Mouse (Mus musculus): Measurements from ENCODE around the gene As3mt.

Gene As3mt

GRCm38 (mm10) chr19:46690387-46690786 is 16.9 kb upstream of the As3mt start:
- CTCF ChIA-PET, result interaction anchor here in 2 of 4 experiments (0.6 to 0.8 kb wide), 3 partner anchors 46 to 179 kb away, joined by 3 to 8 read pairs (median 4); no protein-coding TSS in a partner anchor
- POLR2A ChIA-PET, result interaction anchor here (0.7 to 1.8 kb wide), 24 partner anchors 8 to 538 kb away, joined by 3 to 13 read pairs (median 4); partner anchors contain the start of genes As3mt (in 2 of the 4), Cyp17a1 (in 1 of the 4) and Wbp1l (in 1 of the 4)

GRCm38 (mm10) chr19:46691078-46691477 is 16.2 kb upstream of the As3mt start:
- ChIA-PET POLR2A (interaction anchor here in 3 of 4 experiments (0.6 to 1.8 kb wide), 6 partner anchors 8 to 323 kb away, joined by 3 to 13 read pairs (median 4); partner anchors contain the start of gene Ina (in 1 of the 3)), CTCF (interaction anchor here in 2 of 4 experiments (0.6 to 0.7 kb wide), 4 partner anchors 34 to 168 kb away, joined by 3 to 8 read pairs (median 3); no protein-coding TSS in a partner anchor)

GRCm38 (mm10) chr19:46693146-46693545 is 14.1 kb upstream of the As3mt start:
- ChIA-PET CTCF (interaction anchor here in 2 of 4 experiments (0.6 to 1.2 kb wide), 4 partner anchors 21 to 270 kb away, joined by 3 read pairs; no protein-coding TSS in a partner anchor), POLR2A (interaction anchor here (0.6 to 2.0 kb wide), 6 partner anchors 8 to 302 kb away, joined by 3 to 8 read pairs (median 4); no protein-coding TSS in a partner anchor)

GRCm38 (mm10) chr19:46696482-46696881 is 10.8 kb upstream of the As3mt start:
- ChIA-PET POLR2A (interaction anchor here in 1 of 4 experiments (1.0 kb wide), 1 partner anchor 42 kb away, joined by 3 read pairs; no protein-coding TSS in a partner anchor), CTCF (no interaction called here)

- POLR2A ChIA-PET, result interaction anchor here in 2 of 4 experiments (1.0 to 2.7 kb wide), 2 partner anchors 11 to 43 kb away, joined by 3 to 14 read pairs; partner anchors contain the start of gene As3mt (in 1 of the 2)
- CTCF ChIA-PET, result no interaction called here
Measured at GRCm38 (mm10) chr19:46696943-46697342, 10.3 kb upstream of the As3mt start.

- POLR2A ChIA-PET, result interaction anchor here (0.5 to 2.7 kb wide), 13 partner anchors 8 to 652 kb away, joined by 3 to 14 read pairs (median 4); partner anchors contain the start of genes As3mt (in 2 of the 4) and Borcs7 (in 2 of the 4)
Measured at GRCm38 (mm10) chr19:46697840-46698517, 9.3 kb upstream of the As3mt start.

GRCm38 (mm10) chr19:46699011-46699481 is 8.2 kb upstream of the As3mt start:
- POLR2A ChIA-PET, result interaction anchor here (0.6 to 2.7 kb wide), 15 partner anchors 9 to 653 kb away, joined by 3 to 14 read pairs (median 4); partner anchors contain the start of genes Borcs7 (in 4 of the 4) and As3mt (in 1 of the 4)
- CTCF ChIA-PET, result interaction anchor here in 3 of 4 experiments (0.6 to 1.6 kb wide), 7 partner anchors 45 to 424 kb away, joined by 3 to 8 read pairs (median 5); no protein-coding TSS in a partner anchor

More at GRCm38 (mm10) chr19:46697840-46698517, 9.3 kb upstream of the As3mt start:
- CTCF ChIA-PET, result interaction anchor here in 3 of 4 experiments (0.6 to 1.6 kb wide), 6 partner anchors 8 to 425 kb away, joined by 3 to 8 read pairs (median 4); partner anchors contain the start of gene Borcs7 (in 1 of the 3)

GRCm38 (mm10) chr19:46701156-46701555 is 6.1 kb upstream of the As3mt start:
- POLR2A ChIA-PET, result interaction anchor here (0.6 to 1.3 kb wide), 5 partner anchors 9 to 280 kb away, joined by 3 to 6 read pairs (median 3); no protein-coding TSS in a partner anchor
- CTCF ChIA-PET, result interaction anchor here in 3 of 4 experiments (0.6 to 0.7 kb wide), 3 partner anchors 290 to 645 kb away, joined by 3 to 4 read pairs (median 3); no protein-coding TSS in a partner anchor

- POLR2A ChIA-PET, result interaction anchor here in 3 of 4 experiments (0.6 to 2.5 kb wide), 11 partner anchors 8 to 624 kb away, joined by 3 to 10 read pairs (median 3); partner anchors contain the start of genes Borcs7 (in 2 of the 3), Cnnm2 (in 1 of the 3) and Taf5 (in 1 of the 3)
- CTCF ChIA-PET, result interaction anchor here (0.5 to 1.5 kb wide), 6 partner anchors 20 to 164 kb away, joined by 3 to 4 read pairs (median 3); partner anchors contain the start of gene Cnnm2 (in 1 of the 4)
Measured at GRCm38 (mm10) chr19:46705779-46706495, 1.3 kb upstream of the As3mt start.

- ChIA-PET POLR2A (interaction anchor here in 3 of 4 experiments (0.6 to 2.6 kb wide), 20 partner anchors 8 to 625 kb away, joined by 3 to 14 read pairs (median 4); partner anchors contain the start of genes Borcs7 (in 2 of the 3), Arl3 (in 1 of the 3), Cnnm2 (in 1 of the 3) and Sfxn2 (in 1 of the 3)), CTCF (interaction anchor here (0.5 to 1.5 kb wide), 4 partner anchors 19 to 99 kb away, joined by 3 to 7 read pairs (median 3); partner anchors contain the start of gene Cnnm2 (in 1 of the 4))
Measured at GRCm38 (mm10) chr19:46706540-46707295, 540 bp upstream of the As3mt start.

GRCm38 (mm10) chr19:46710614-46711013 is 3.4 kb downstream of the As3mt start:
- CTCF ChIA-PET, result no interaction called here
- POLR2A ChIA-PET, result interaction anchor here in 3 of 4 experiments (0.6 to 1.3 kb wide), 5 partner anchors 12 to 200 kb away, joined by 3 to 4 read pairs (median 3); partner anchors contain the start of gene Cnnm2 (in 1 of the 3)

GRCm38 (mm10) chr19:46714234-46714633 is 7.0 kb downstream of the As3mt start:
- CTCF ChIA-PET, result interaction anchor here in 1 of 4 experiments (0.7 kb wide), 1 partner anchor 58 kb away, joined by 6 read pairs; no protein-coding TSS in a partner anchor
- POLR2A ChIA-PET, result no interaction called here

- POLR2A ChIA-PET, result interaction anchor here in 2 of 4 experiments (0.5 to 1.7 kb wide), 3 partner anchors 11 to 735 kb away, joined by 3 to 5 read pairs (median 3); no protein-coding TSS in a partner anchor
- CTCF ChIA-PET, result interaction anchor here in 1 of 4 experiments (0.7 kb wide), 1 partner anchor 59 kb away, joined by 6 read pairs; no protein-coding TSS in a partner anchor
Measured at GRCm38 (mm10) chr19:46715016-46715415, 7.8 kb downstream of the As3mt start.

- ChIA-PET CTCF (no interaction called here), POLR2A (no interaction called here)
Measured at GRCm38 (mm10) chr19:46718150-46718549, 10.9 kb downstream of the As3mt start.

GRCm38 (mm10) chr19:46724411-46724810 is 17.2 kb downstream of the As3mt start:
- ChIA-PET POLR2A (interaction anchor here in 1 of 4 experiments (0.6 to 1.1 kb wide), 2 partner anchors 17 to 481 kb away, joined by 4 to 8 read pairs; partner anchors contain the start of gene As3mt), CTCF (interaction anchor here in 3 of 4 experiments (0.5 to 1.2 kb wide), 7 partner anchors 11 to 266 kb away, joined by 3 to 5 read pairs (median 3); no protein-coding TSS in a partner anchor)

GRCm38 (mm10) chr19:46726142-46726541 is 18.9 kb downstream of the As3mt start:
- ChIA-PET CTCF (interaction anchor here in 2 of 4 experiments (1.1 to 1.9 kb wide), 3 partner anchors 55 to 138 kb away, joined by 3 to 6 read pairs (median 4); no protein-coding TSS in a partner anchor), POLR2A (interaction anchor here in 3 of 4 experiments (0.6 to 2.2 kb wide), 7 partner anchors 11 to 155 kb away, joined by 3 to 5 read pairs (median 4); partner anchors contain the start of genes As3mt (in 2 of the 3), Borcs7 (in 1 of the 3) and Cnnm2 (in 1 of the 3))

Measured in embryonic stem cell, embryonic (primary cell).